Mouse (Mus musculus): ENCODE data around the gene Ybx1.
"Not testable (repeated sequence)": the region's sequence is repeated elsewhere in the genome, so short reads cannot be mapped to it uniquely, and the experiment has no call there.

The Ybx1 gene

GRCm38 (mm10) chr4:119294415-119295133 lies at the start of gene Ybx1:
TSS of gene Ybx1 (minus strand) at chr4:119294604.
- peak; percentile 100 for DNase-seq (ENCODE audit: low spot score)

GRCm38 (mm10) chr4:119338861-119339361 lies 44.5 kb upstream of the Ybx1 start:
- DNase-seq (ENCODE audit: low spot score), result no peak

- no peak for DNase-seq (ENCODE audit: low spot score)
Observed at GRCm38 (mm10) chr4:119338422-119338821, 44.0 kb upstream of the Ybx1 start.

- DNase-seq (ENCODE audit: low spot score), result no peak
Observed at GRCm38 (mm10) chr4:119333487-119333886, 39.1 kb upstream of the Ybx1 start.

GRCm38 (mm10) chr4:119320896-119321550 lies 26.6 kb upstream of the Ybx1 start:
- no peak for DNase-seq (ENCODE audit: low spot score)

- peak; percentile 93 for DNase-seq (ENCODE audit: low spot score)
Observed at GRCm38 (mm10) chr4:119320131-119320830, 25.9 kb upstream of the Ybx1 start, which contains the start of gene Ppih. TSS of gene Ppih (minus strand) at chr4:119320546.

- no peak for DNase-seq (ENCODE audit: low spot score)
Observed at GRCm38 (mm10) chr4:119313756-119314155, 19.4 kb upstream of the Ybx1 start.

- DNase-seq (ENCODE audit: low spot score), result no peak
Observed at GRCm38 (mm10) chr4:119305418-119305817, 11.0 kb upstream of the Ybx1 start.

- DNase-seq (ENCODE audit: low spot score), result no peak
Observed at GRCm38 (mm10) chr4:119303291-119303690, 8.9 kb upstream of the Ybx1 start.

- DNase-seq (ENCODE audit: low spot score), result no peak
Observed at GRCm38 (mm10) chr4:119301777-119302176, 7.4 kb upstream of the Ybx1 start.

GRCm38 (mm10) chr4:119300761-119301160 lies 6.4 kb upstream of the Ybx1 start:
- no peak for DNase-seq (ENCODE audit: low spot score)

GRCm38 (mm10) chr4:119297361-119297760 lies 3.0 kb upstream of the Ybx1 start:
- DNase-seq (ENCODE audit: low spot score), result no peak

GRCm38 (mm10) chr4:119295134-119295453 lies 690 bp upstream of the Ybx1 start:
- no peak for DNase-seq (ENCODE audit: low spot score)

- DNase-seq (ENCODE audit: low spot score), result peak; percentile 63
Observed at GRCm38 (mm10) chr4:119293574-119294258, 688 bp downstream of the Ybx1 start.

GRCm38 (mm10) chr4:119292771-119293573 lies 1.4 kb downstream of the Ybx1 start:
- peak; percentile 67 for DNase-seq (ENCODE audit: low spot score)

GRCm38 (mm10) chr4:119291921-119292320 lies 2.5 kb downstream of the Ybx1 start:
- no peak for DNase-seq (ENCODE audit: low spot score)

GRCm38 (mm10) chr4:119285336-119285735 lies 9.1 kb downstream of the Ybx1 start:
- no peak for DNase-seq (ENCODE audit: low spot score)

GRCm38 (mm10) chr4:119284861-119285260 lies 9.5 kb downstream of the Ybx1 start:
- DNase-seq (ENCODE audit: low spot score), result no peak

GRCm38 (mm10) chr4:119278784-119279183 lies 15.6 kb downstream of the Ybx1 start:
- not testable (repeated sequence) for DNase-seq (ENCODE audit: low spot score)

GRCm38 (mm10) chr4:119275726-119276125 lies 18.7 kb downstream of the Ybx1 start:
- no peak for DNase-seq (ENCODE audit: low spot score)

GRCm38 (mm10) chr4:119275226-119275625 lies 19.2 kb downstream of the Ybx1 start:
- DNase-seq (ENCODE audit: low spot score), result no peak
